Mouse (Mus musculus) ES-Bruce4 (cell line): ENCODE measurements around the gene Disp3.

ENCODE experiments used
- CTCF ChIP-seq: IDR thresholded peaks from one replicate; pipeline ENCODE4 v1.8.1; 2011; ENCODE audit warnings: low read depth, low read length
- POLR2A ChIP-seq: IDR thresholded peaks from one replicate; pipeline ENCODE4 v1.8.1; 2011; ENCODE audit warnings: low read length; ENCODE audit not compliant: insufficient read depth

- no peak for TF ChIP-seq CTCF
- TF ChIP-seq POLR2A = no peak
These were observed 16.1 kb downstream of the Disp3 start for GRCm38 (mm10) chr4:148271656-148272055.
